Mouse (Mus musculus): ENCODE measurements at regions not wholly inside any gene's neighbourhood (a gene's known extent, or its start where the extent isn't known, plus 50 kb on each side); places are given as distances from the start of the nearest gene placed in this dataset.

- no peak for DNase-seq (ENCODE audit: low spot score)
These were observed 205.2 kb upstream of the A230072I06Rik start for GRCm38 (mm10) chr8:12073311-12073999.

GRCm38 (mm10) chr8:12075943-12076342, 202.7 kb upstream of the A230072I06Rik start:
- no peak for DNase-seq (ENCODE audit: low spot score)

- no peak for DNase-seq (ENCODE audit: low spot score)
These were observed 201.7 kb upstream of the A230072I06Rik start for GRCm38 (mm10) chr8:12076811-12077375.

- DNase-seq (ENCODE audit: low spot score), result no peak
These were observed 200.7 kb upstream of the A230072I06Rik start for GRCm38 (mm10) chr8:12077896-12078295.

GRCm38 (mm10) chr8:12078679-12079566, 199.7 kb upstream of the A230072I06Rik start:
- no peak for DNase-seq (ENCODE audit: low spot score)

- DNase-seq (ENCODE audit: low spot score), result no peak
These were observed 197.1 kb upstream of the A230072I06Rik start for GRCm38 (mm10) chr8:12081536-12081935.

GRCm38 (mm10) chr8:12087192-12087800, 191.3 kb upstream of the A230072I06Rik start:
- no peak for DNase-seq (ENCODE audit: low spot score)

- DNase-seq (ENCODE audit: low spot score), result no peak
These were observed 178.5 kb upstream of the A230072I06Rik start for GRCm38 (mm10) chr8:12100145-12100544.

- no peak for DNase-seq (ENCODE audit: low spot score)
These were observed 175.3 kb upstream of the A230072I06Rik start for GRCm38 (mm10) chr8:12103296-12103695.

GRCm38 (mm10) chr8:12105106-12105901, 173.3 kb upstream of the A230072I06Rik start:
- no peak for DNase-seq (ENCODE audit: low spot score)

- no peak for DNase-seq (ENCODE audit: low spot score)
These were observed 170.0 kb upstream of the A230072I06Rik start for GRCm38 (mm10) chr8:12108578-12108977.

- no peak for DNase-seq (ENCODE audit: low spot score)
These were observed 167.0 kb upstream of the A230072I06Rik start for GRCm38 (mm10) chr8:12111626-12112025.

GRCm38 (mm10) chr8:12113023-12113422, 165.6 kb upstream of the A230072I06Rik start:
- DNase-seq (ENCODE audit: low spot score), result no peak

GRCm38 (mm10) chr8:12126374-12127001, 152.1 kb upstream of the A230072I06Rik start:
- no peak for DNase-seq (ENCODE audit: low spot score)

- no peak for DNase-seq (ENCODE audit: low spot score)
These were observed 151.4 kb upstream of the A230072I06Rik start for GRCm38 (mm10) chr8:12127106-12127800.

GRCm38 (mm10) chr8:12127801-12128490, 150.7 kb upstream of the A230072I06Rik start:
- no peak for DNase-seq (ENCODE audit: low spot score)

- DNase-seq (ENCODE audit: low spot score), result no peak
These were observed 148.0 kb upstream of the A230072I06Rik start for GRCm38 (mm10) chr8:12130591-12130990.

- no peak for DNase-seq (ENCODE audit: low spot score)
These were observed 144.4 kb upstream of the A230072I06Rik start for GRCm38 (mm10) chr8:12134200-12134599.

- no peak for DNase-seq (ENCODE audit: low spot score)
These were observed 143.0 kb upstream of the A230072I06Rik start for GRCm38 (mm10) chr8:12135392-12136177.
